In the genomic region with DNA sequence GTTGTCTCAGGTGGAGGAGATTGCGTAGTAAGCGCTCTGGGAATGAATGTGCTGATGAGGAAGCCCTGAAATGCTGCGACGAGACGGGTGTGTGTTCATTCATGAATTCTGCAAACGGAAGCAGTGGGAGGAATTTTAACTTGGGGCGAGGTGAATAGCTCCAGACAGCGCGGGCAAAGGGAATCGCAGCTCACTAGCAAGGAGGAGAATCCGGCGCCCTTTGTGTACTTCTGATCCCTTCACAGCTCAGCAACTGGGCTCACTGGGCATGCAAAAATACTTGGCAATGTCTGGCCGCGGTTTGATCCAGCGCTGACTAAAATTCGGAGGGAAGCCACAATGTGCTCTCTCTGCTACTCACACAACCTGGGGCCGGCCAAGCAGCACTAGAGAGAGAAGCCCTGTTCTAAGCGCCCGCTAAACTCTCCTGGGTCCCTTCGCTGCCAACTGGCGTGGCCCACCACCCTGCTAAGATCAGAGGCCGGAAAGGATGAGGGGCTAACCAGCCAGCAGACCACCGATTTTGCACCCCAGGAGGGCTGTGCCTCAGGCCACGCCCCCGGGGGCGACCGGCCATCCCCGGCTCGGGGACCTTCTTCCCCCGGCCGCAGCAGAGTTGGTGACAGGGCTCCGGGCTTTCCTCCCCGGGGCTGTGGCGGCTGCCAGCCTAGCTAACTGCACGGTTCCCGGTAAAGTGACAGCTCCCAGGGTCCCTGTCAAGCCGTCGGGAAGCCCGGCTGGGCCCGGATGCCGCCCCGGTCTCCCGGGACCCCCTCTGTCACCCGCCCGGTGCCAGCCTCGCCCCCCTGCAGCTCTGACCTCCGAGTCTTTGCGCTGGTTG, we compare ENCODE assay signal across 8 mouse cellular contexts. TPM values are rescaled to one million over a fixed set of nuclear protein-coding genes. Genes with fewer than 3 reads are reported as not detected.
DNase-seq lines count a peak whose midpoint lies in the region; ATAC-seq and TF ChIP-seq lines count a peak whose summit lies in the region.

Gene Gm10961 (plus strand): TSS at position 641 of the 841 bp plus-strand sequence.

- H3K4me2 ChIP-seq in embryonic facial prominence, embryonic 11.5 days (ENCODE audit: low read depth, low read length): peak within 1 kb of the TSS; percentile 57
- H3K4me2 ChIP-seq in heart, embryonic 14.5 days (ENCODE audit: low read length): peak within 1 kb of the TSS; percentile 87
- H3K4me2 ChIP-seq in liver, embryonic 15.5 days: peak within 1 kb of the TSS; percentile 90
- peak within 1 kb of the TSS; percentile 72 for H3K4me2 ChIP-seq in neural tube, embryonic 15.5 days

- H3K27me3 ChIP-seq in cerebellum, adult 2 months (ENCODE audit: control insufficient read depth, insufficient read depth, low read length): no peaks in the 10 kb centered on the region
- peaks cover 0 to 8% of the 10 kb centered on the region in 2 experiments; a peak in 1 of 4 replicates for H3K27me3 ChIP-seq in MEL (ENCODE audit: control insufficient read depth in 1 of 2, insufficient read depth in 2 of 2, low read length in 2 of 2)
- H3K27me3 ChIP-seq in embryonic facial prominence, embryonic 11.5 days (ENCODE audit: control insufficient read depth, insufficient read depth, low read length): no peaks in the 10 kb centered on the region
- no peaks in the 10 kb centered on the region for H3K27me3 ChIP-seq in heart, embryonic 14.5 days (ENCODE audit: control insufficient read depth, insufficient read depth, low read length)
- H3K27me3 ChIP-seq in liver, embryonic 15.5 days: no peaks in the 10 kb centered on the region
- no peaks in the 10 kb centered on the region for H3K27me3 ChIP-seq in neural tube, embryonic 15.5 days (replicated peaks)

- peak within 1 kb of the TSS; percentile 63 for H3K4me3 ChIP-seq in cerebellum, adult 2 months (replicated peaks; ENCODE audit: insufficient read depth, low read depth, low read length)
- peak within 1 kb of the TSS; percentile 65 to 81 for H3K4me3 ChIP-seq in MEL (ENCODE audit: control insufficient read depth in 1 of 2, insufficient read depth in 1 of 2, low read depth in 2 of 2, low read length in 2 of 2)
- H3K4me3 ChIP-seq in embryonic facial prominence, embryonic 11.5 days (ENCODE audit: low read depth, low read length): peak within 1 kb of the TSS; percentile 99
- H3K4me3 ChIP-seq in heart, embryonic 14.5 days (ENCODE audit: control insufficient read depth in 1 of 2, insufficient read depth in 1 of 2, low read depth in 1 of 2, low read length in 2 of 2): peak within 1 kb of the TSS; percentile 87 to 100
- peak within 1 kb of the TSS; percentile 96 for H3K4me3 ChIP-seq in liver, embryonic 15.5 days (replicated peaks)
- H3K4me3 ChIP-seq in neural tube, embryonic 15.5 days (replicated peaks): peak within 1 kb of the TSS; percentile 94

- H3K36me3 ChIP-seq in MEL (ENCODE audit: control insufficient read depth in 1 of 2, insufficient read depth in 2 of 2, low read length in 2 of 2): peaks cover 2 to 6% of the 10 kb centered on the region in 2 experiments; a peak in 3 of 4 replicates
- H3K36me3 ChIP-seq in embryonic facial prominence, embryonic 11.5 days (replicated peaks; ENCODE audit: control insufficient read depth, insufficient read depth, low read depth, low read length): peaks cover 2% of the 10 kb centered on the region; the same call in 1 of the 2 replicates
- H3K36me3 ChIP-seq in heart, embryonic 14.5 days (ENCODE audit: control insufficient read depth, insufficient read depth, low read length): peaks cover 35% of the 10 kb centered on the region
- peaks cover 14% of the 10 kb centered on the region for H3K36me3 ChIP-seq in liver, embryonic 15.5 days (replicated peaks)
- H3K36me3 ChIP-seq in neural tube, embryonic 15.5 days: peaks cover 28% of the 10 kb centered on the region

- H3K4me1 ChIP-seq in cerebellum, adult 2 months (ENCODE audit: control insufficient read depth, insufficient read depth, low read length): no peaks in the 10 kb centered on the region; the same call in 1 of the 2 replicates
- peaks cover 0 to 14% of the 10 kb centered on the region in 2 experiments; a peak in 3 of 4 replicates for H3K4me1 ChIP-seq in MEL (ENCODE audit: control insufficient read depth in 1 of 2, insufficient read depth in 2 of 2, low read length in 2 of 2)
- H3K4me1 ChIP-seq in embryonic facial prominence, embryonic 11.5 days (ENCODE audit: control insufficient read depth, insufficient read depth, low read length): no peaks in the 10 kb centered on the region
- H3K4me1 ChIP-seq in heart, embryonic 14.5 days (ENCODE audit: control insufficient read depth in 2 of 2, insufficient read depth in 2 of 2, low read length in 2 of 2): peaks cover 5 to 9% of the 10 kb centered on the region in 2 experiments; a peak in 3 of 4 replicates
- H3K4me1 ChIP-seq in liver, embryonic 15.5 days (replicated peaks): peaks cover 20% of the 10 kb centered on the region
- peaks cover 27% of the 10 kb centered on the region for H3K4me1 ChIP-seq in neural tube, embryonic 15.5 days

- H3K9me3 ChIP-seq in MEL (replicated peaks; ENCODE audit: insufficient read depth, low read length): no peaks in the 10 kb centered on the region
- no peaks in the 10 kb centered on the region for H3K9me3 ChIP-seq in embryonic facial prominence, embryonic 11.5 days (replicated peaks; ENCODE audit: control insufficient read depth, low read length)
- H3K9me3 ChIP-seq in heart, embryonic 14.5 days (ENCODE audit: control insufficient read depth, low read length): no peaks in the 10 kb centered on the region
- H3K9me3 ChIP-seq in liver, embryonic 15.5 days (replicated peaks): no peaks in the 10 kb centered on the region
- no peaks in the 10 kb centered on the region for H3K9me3 ChIP-seq in neural tube, embryonic 15.5 days (replicated peaks)

- 1% methylated on average over 48 of the region's 48 CpGs for WGBS in cerebellum, adult 2 months
- WGBS in embryonic facial prominence, embryonic 11.5 days: under 1% methylated on average over 45 of the region's 48 CpGs
- WGBS in heart, embryonic 14.5 days: under 1% methylated on average over 48 of the region's 48 CpGs
- WGBS in liver, embryonic 15.5 days (ENCODE audit: insufficient replicate concordance): 1% methylated on average over 48 of the region's 48 CpGs
- under 1% methylated on average over 48 of the region's 48 CpGs for WGBS in neural tube, embryonic 15.5 days

- peak within 1 kb of the TSS; percentile 93 for H3K9ac ChIP-seq in MEL (ENCODE audit: control insufficient read depth, low read depth, low read length, poor library complexity, severe bottlenecking)
- H3K9ac ChIP-seq in embryonic facial prominence, embryonic 11.5 days (replicated peaks; ENCODE audit: low read length): peak within 1 kb of the TSS; percentile 97
- H3K9ac ChIP-seq in heart, embryonic 14.5 days (ENCODE audit: low read length): peak within 1 kb of the TSS; percentile 98
- H3K9ac ChIP-seq in liver, embryonic 15.5 days: peak within 1 kb of the TSS; percentile 91
- H3K9ac ChIP-seq in neural tube, embryonic 15.5 days (replicated peaks): peak within 1 kb of the TSS; percentile 100

- TF ChIP-seq POLR2A in cerebellum, adult 2 months (IDR thresholded peaks at IDR 0.05; ENCODE audit: borderline replicate concordance, insufficient read depth, low read length): no peak
- TF ChIP-seq POLR2A in MEL (IDR thresholded peaks at IDR 0.05; ENCODE audit: control insufficient read depth in 1 of 2, insufficient read depth in 1 of 2, low read depth in 1 of 2, low read length in 2 of 2, poor library complexity in 1 of 2): no peak

- peak; percentile 61 for ATAC-seq in embryonic facial prominence, embryonic 11.5 days (replicated peaks; ENCODE audit: insufficient number of reproducible peaks, low FRiP score, low TSS enrichment, low read depth)
- ATAC-seq in heart, embryonic 14.5 days (ENCODE audit: insufficient number of reproducible peaks, insufficient read depth, low FRiP score, low read depth): peak; percentile 57
- peak; percentile 60 for ATAC-seq in liver, embryonic 15.5 days (ENCODE audit: insufficient read depth)
- peak; percentile 82 for ATAC-seq in neural tube, embryonic 15.5 days (ENCODE audit: low FRiP score)

- TF ChIP-seq RAD21 in MEL (IDR thresholded peaks at IDR 0.05; ENCODE audit: low read depth, low read length): no peak

- H3K27ac ChIP-seq in cerebellum, adult 2 months (ENCODE audit: insufficient read depth, low read length): peak within 1 kb of the TSS; percentile 72
- peak within 1 kb of the TSS; percentile 72 for H3K27ac ChIP-seq in MEL (ENCODE audit: control insufficient read depth, low read depth, low read length)
- H3K27ac ChIP-seq in embryonic facial prominence, embryonic 11.5 days (replicated peaks; ENCODE audit: low read depth, low read length): peak within 1 kb of the TSS; percentile 88
- H3K27ac ChIP-seq in heart, embryonic 14.5 days (replicated peaks in 1 of 2; ENCODE audit: control insufficient read depth in 1 of 2, insufficient read depth in 1 of 2, low read depth in 2 of 2, low read length in 2 of 2): peak within 1 kb of the TSS; percentile 94 to 96
- H3K27ac ChIP-seq in liver, embryonic 15.5 days (replicated peaks): peak within 1 kb of the TSS; percentile 75
- H3K27ac ChIP-seq in neural tube, embryonic 15.5 days (replicated peaks): peak within 1 kb of the TSS; percentile 99

- peaks cover 6% of the 10 kb centered on the region for H3K79me2 ChIP-seq in MEL (ENCODE audit: control insufficient read depth, insufficient read depth, low read length, poor library complexity)

- TF ChIP-seq EP300 in MEL (IDR thresholded peaks at IDR 0.05; ENCODE audit: low read depth in 1 of 2, low read length in 2 of 2): no peak

- DNase-seq in cerebellum, adult 2 months: peak in 1 of 2 experiments; percentile 63
- DNase-seq in cerebellum, adult 9-10 months: no peak
- peak; percentile 47 for DNase-seq in MEL (ENCODE audit: low read depth, low spot score)
- DNase-seq in embryonic facial prominence, embryonic 11.5 days (ENCODE audit: low spot score): peak; percentile 52
- DNase-seq in kidney, postnatal 25 days: peak; percentile 75 to 84

- no peak for TF ChIP-seq CTCF in cerebellum, adult 2 months (IDR thresholded peaks at IDR 0.05; ENCODE audit: borderline replicate concordance, insufficient read depth, low read depth, low read length)
- TF ChIP-seq CTCF in MEL (IDR thresholded peaks at IDR 0.05 in 2 of 3, conservative IDR thresholded peaks at IDR 0.05 in 1 of 3; ENCODE audit: control insufficient read depth in 1 of 3, insufficient read depth in 1 of 3, low read depth in 2 of 3, low read length in 3 of 3, poor library complexity in 1 of 3, severe bottlenecking in 1 of 3): no peak

TF ChIP-seq in MEL, 35 proteins besides CTCF, POLR2A, EP300 and RAD21 (continues in another document):
- no peak for TF ChIP-seq JUND (IDR thresholded peaks at IDR 0.05; ENCODE audit: low read depth, low read length)

RNA-seq across cellular contexts. Expression of gene Gm10961, which starts in this region (rescaled TPM):
- not detected in 2 replicates for polyA plus RNA-seq in cerebellum, adult 2 months (2012; rRNA removed)
- total RNA-seq in MEL (2012; rRNA removed): not detected in 2 replicates
- polyA plus RNA-seq in MEL (2012; ENCODE audit: insufficient read depth in 1 of 2, insufficient read length in 2 of 2, low read depth in 1 of 2, low replicate concordance in 2 of 2, missing spikeins in 1 of 2): not detected
- polyA plus RNA-seq in embryonic facial prominence, embryonic 11.5 days (2014; fragmentation: Nextera tagmentation; extraction: Ambion mirVana): not detected in 2 replicates
- polyA plus RNA-seq in heart, embryonic 14.5 days (2014; fragmentation: Nextera tagmentation; extraction: Ambion mirVana): not detected in 2 replicates
- polyA plus RNA-seq in liver, embryonic 15.5 days (2015; fragmentation: Nextera tagmentation; extraction: Ambion mirVana): not detected in 2 replicates
- polyA plus RNA-seq in neural tube, embryonic 15.5 days (2015; fragmentation: Nextera tagmentation; extraction: Ambion mirVana): not detected in 2 replicates

Comparison
In these comparisons a context has a peak if more than half of its experiments do, and no peak if none do; other contexts are left out.
1. Peak in DNase-seq, H3K4me3 ChIP-seq, H3K27ac ChIP-seq and H3K9ac ChIP-seq in MEL; RNA of the gene not detected or under 1 TPM.
2. Peak in DNase-seq, ATAC-seq, H3K4me3 ChIP-seq, H3K27ac ChIP-seq, H3K9ac ChIP-seq and H3K4me2 ChIP-seq in embryonic facial prominence, embryonic 11.5 days; RNA of the gene not detected or under 1 TPM.
3. Peak in ATAC-seq, H3K4me3 ChIP-seq, H3K27ac ChIP-seq, H3K9ac ChIP-seq and H3K4me2 ChIP-seq in heart, embryonic 14.5 days; RNA of the gene not detected or under 1 TPM.
4. Peak in ATAC-seq, H3K4me3 ChIP-seq, H3K27ac ChIP-seq, H3K9ac ChIP-seq and H3K4me2 ChIP-seq in liver, embryonic 15.5 days; RNA of the gene not detected or under 1 TPM.
5. Peak in ATAC-seq, H3K4me3 ChIP-seq, H3K27ac ChIP-seq, H3K9ac ChIP-seq and H3K4me2 ChIP-seq in neural tube, embryonic 15.5 days; RNA of the gene not detected or under 1 TPM.